Mouse (Mus musculus) intestine, postnatal 0 days (tissue): Measurements from ENCODE around the gene Myl7. TPM values are rescaled to one million over a fixed set of nuclear protein-coding genes. Genes with fewer than 3 reads are reported as not detected.

ENCODE experiments used
- ATAC-seq: fragments of 200-750 bp; cut with Nextera tagmentation; 2 replicates; pipeline ENCODE4 v1.8.0; 2017; ENCODE audit warnings: mild to moderate bottlenecking, moderate TSS enrichment, moderate library complexity
- H3K27ac ChIP-seq: fragments of 300-500 bp; sonication (generic); 2 replicates; pipeline ENCODE4 v1.5.1; 2014; ENCODE audit warnings: mild to moderate bottlenecking, low read depth, low read length, moderate library complexity
- H3K27me3 ChIP-seq: fragments of 300-500 bp; sonication (generic); replicated peaks from 2 replicates; pipeline ENCODE4 v1.6.1; 2014; ENCODE audit warnings: low read length, mixed read lengths; ENCODE audit not compliant: control insufficient read depth, insufficient read depth
- H3K36me3 ChIP-seq: fragments of 300-500 bp; sonication (generic); 2 replicates; pipeline ENCODE4 v1.6.1; 2014; ENCODE audit warnings: mild to moderate bottlenecking, moderate library complexity; ENCODE audit not compliant: control insufficient read depth, insufficient read depth
- H3K4me1 ChIP-seq: fragments of 300-500 bp; sonication (generic); replicated peaks from 2 replicates; pipeline ENCODE4 v1.6.1; 2014; ENCODE audit warnings: antibody characterized with exemption, low read length, mixed read lengths; ENCODE audit not compliant: control insufficient read depth, insufficient read depth
- H3K4me2 ChIP-seq: fragments of 300-500 bp; sonication (generic); replicated peaks from 2 replicates; pipeline ENCODE4 v1.6.1; 2014; ENCODE audit warnings: low read depth, mild to moderate bottlenecking, moderate library complexity
- H3K4me3 ChIP-seq: fragments of 300-500 bp; sonication (generic); 2 replicates; pipeline ENCODE4 v1.5.1; 2014; ENCODE audit warnings: low read depth, low read length
- H3K9ac ChIP-seq: fragments of 300-500 bp; sonication (generic); 2 replicates; pipeline ENCODE4 v1.6.1; 2014; ENCODE audit warnings: mild to moderate bottlenecking, low read depth, low read length
- H3K9me3 ChIP-seq: fragments of 300-500 bp; sonication (generic); 2 replicates; pipeline ENCODE4 v1.6.1; 2016; ENCODE audit warnings: mixed run types; ENCODE audit not compliant: control insufficient read depth
- CTCF ChIP-seq: sonication (generic); IDR thresholded peaks from 2 replicates; pipeline ENCODE4 v1.5.1; 2016; ENCODE audit warnings: low read depth, mild to moderate bottlenecking, control low read depth, antibody characterized with exemption, moderate library complexity
- WGBS: fragments of 180-500 bp; shearing (Covaris S2); extraction: QIAGEN DNeasy Blood & Tissue Kit; methylation state at CpG from one replicate; pipeline ENCODE4 v1.1.7; 2014; 5-methylcytosine and 5-hydroxymethylcytosine counted together
- polyA plus RNA-seq: library from polyadenylated mRNA; unstranded; fragments of >200 nt; fragmentation: Nextera tagmentation; extraction: Ambion mirVana; gene quantifications from 2 replicates; pipeline ENCODE4 v1.2.1, GENCODE M21; 2015

Gene Myl7
- polyA plus RNA-seq, 1 experiment from 2014 or later = 20.9 TPM

DNA sequence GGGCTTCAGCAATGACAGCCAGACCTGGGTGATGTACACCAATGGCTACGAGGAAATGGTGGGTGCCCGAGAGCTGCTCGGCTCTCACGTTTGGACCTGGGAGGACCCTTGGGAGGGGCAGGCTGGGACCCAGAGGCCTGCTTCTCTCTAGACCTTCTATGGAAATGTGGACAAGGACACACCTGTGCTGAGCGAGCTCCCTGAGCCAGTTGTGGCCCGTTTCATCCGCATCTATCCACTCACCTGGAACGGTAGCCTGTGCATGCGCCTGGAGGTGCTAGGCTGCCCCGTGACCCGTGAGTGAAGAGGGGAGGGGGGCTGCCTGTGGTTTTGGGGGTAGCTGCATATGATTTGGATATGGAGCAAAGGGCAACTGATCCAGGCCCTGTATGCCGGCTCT, 30.3 kb downstream of the Myl7 start:
- Histone ChIP-seq H3K27me3 (no peaks in the 10 kb centered on the region), H3K4me2 (no peak overlapping the region), H3K4me1 (no peaks in the 10 kb centered on the region), H3K4me3 (no peak overlapping the region), H3K27ac (no peak overlapping the region), H3K36me3 (peaks cover 34% of the 10 kb centered on the region), H3K9ac (no peak overlapping the region), H3K9me3 (no peaks in the 10 kb centered on the region)
- ATAC-seq = no peak
- TF ChIP-seq CTCF = no peak
- WGBS = 93% methylated on average over 12 of the region's 12 CpGs

GRCm38 (mm10) chr11:5867196-5867595, 31.4 kb downstream of the Myl7 start:
- Histone ChIP-seq H3K27me3 (peaks cover 8% of the 10 kb centered on the region; the same call in 1 of the 2 replicates), H3K9me3 (no peaks in the 10 kb centered on the region), H3K4me2 (no peak overlapping the region), H3K4me3 (no peak overlapping the region), H3K4me1 (no peaks in the 10 kb centered on the region), H3K27ac (no peak overlapping the region), H3K36me3 (peaks cover 23% of the 10 kb centered on the region), H3K9ac (no peak overlapping the region)
- no peak for ATAC-seq
- WGBS = 91% methylated on average over 2 of the region's 2 CpGs
- no peak for TF ChIP-seq CTCF

DNA sequence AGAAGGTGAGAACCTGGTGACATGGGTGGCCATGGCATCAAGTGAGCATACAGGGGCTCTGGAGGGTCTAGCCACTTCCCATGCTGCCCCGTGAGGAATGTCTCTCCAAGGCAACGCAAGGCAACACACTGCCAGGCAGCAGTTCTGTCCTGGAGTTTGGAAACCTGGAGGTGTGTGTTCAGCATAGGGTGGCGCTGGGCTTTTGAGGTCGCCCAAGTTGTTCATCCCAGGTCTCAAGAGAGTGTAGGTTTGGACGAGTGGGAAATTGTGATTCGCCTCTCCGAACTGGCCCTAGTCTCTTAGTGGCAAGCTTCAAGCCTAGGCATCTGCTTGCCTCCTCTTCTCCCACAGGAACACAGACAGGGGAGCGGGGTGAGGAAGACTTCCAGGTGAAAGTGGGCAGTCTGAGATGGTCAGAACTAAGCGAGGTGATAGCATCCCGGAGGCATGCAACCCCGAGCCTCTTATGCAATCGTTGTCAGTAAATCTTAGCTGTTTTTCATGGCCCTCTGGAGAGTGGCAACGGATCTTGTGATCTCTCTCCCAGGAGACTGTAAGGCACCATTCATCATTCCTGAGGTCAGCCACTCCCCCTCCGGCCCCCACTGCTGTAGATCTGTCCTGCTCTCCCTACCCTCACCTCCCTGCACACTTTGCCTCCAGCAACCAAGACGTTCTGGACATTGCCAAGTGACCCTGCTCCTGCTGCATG, 36.0 kb downstream of the Myl7 start:
- peak overlapping the region; percentile 46 for H3K4me3 ChIP-seq
- no peak for TF ChIP-seq CTCF
- H3K4me2 ChIP-seq = peak overlapping the region; percentile 76
- H3K27ac ChIP-seq = no peak overlapping the region
- H3K27me3 ChIP-seq = peaks cover 14% of the 10 kb centered on the region; the same call in 1 of the 2 replicates
- H3K9me3 ChIP-seq = no peaks in the 10 kb centered on the region
- no peaks in the 10 kb centered on the region for H3K4me1 ChIP-seq
- ATAC-seq = no peak
- H3K9ac ChIP-seq = peak overlapping the region; percentile 40; the same call in 1 of the 2 replicates
- 19% methylated on average over 15 of the region's 15 CpGs for WGBS
- no peaks in the 10 kb centered on the region; the same call in 1 of the 2 replicates for H3K36me3 ChIP-seq

DNA sequence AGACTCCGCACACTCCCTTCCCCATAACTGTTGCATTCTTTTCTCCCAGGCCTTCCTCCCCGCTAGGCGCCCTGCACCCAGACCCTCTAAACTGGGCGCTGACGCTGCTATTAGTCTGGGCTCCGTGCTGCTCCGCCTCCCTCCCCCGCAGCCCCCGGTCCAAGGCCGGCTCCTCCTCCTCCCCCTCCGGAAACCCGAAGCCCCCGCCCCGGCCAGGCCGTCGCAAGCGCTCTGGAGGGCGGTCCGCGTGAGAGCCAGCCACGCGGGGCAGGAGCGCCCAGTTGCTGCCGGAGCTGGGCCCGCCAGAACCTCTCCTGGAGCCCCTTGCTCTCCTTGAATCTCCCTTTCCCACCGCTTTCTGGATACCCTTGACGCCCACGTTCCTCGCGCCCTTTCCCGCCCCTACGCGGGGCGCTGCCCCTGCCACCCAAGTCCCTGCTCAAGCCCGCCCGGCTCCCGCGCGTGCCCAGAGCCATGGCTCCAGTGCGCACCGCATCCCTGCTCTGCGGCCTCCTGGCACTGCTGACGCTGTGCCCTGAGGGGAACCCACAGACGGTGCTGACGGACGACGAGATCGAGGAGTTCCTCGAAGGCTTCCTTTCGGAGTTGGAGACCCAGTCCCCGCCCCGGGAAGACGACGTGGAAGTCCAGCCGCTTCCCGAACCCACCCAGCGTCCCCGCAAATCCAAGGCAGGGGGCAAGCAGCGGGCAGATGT, 36.7 kb downstream of the Myl7 start, which contains the start of gene Aebp1:
Gene Aebp1, plus strand, starts transcription at position 270 of the 716 bp plus-strand sequence.
- Histone ChIP-seq H3K36me3 (no peaks in the 10 kb centered on the region; the same call in 1 of the 2 replicates), H3K4me3 (peak within 1 kb of the TSS; percentile 46), H3K9ac (peak within 1 kb of the TSS; percentile 40), H3K9me3 (no peaks in the 10 kb centered on the region), H3K27me3 (peaks cover 14% of the 10 kb centered on the region; the same call in 1 of the 2 replicates), H3K4me1 (no peaks in the 10 kb centered on the region), H3K4me2 (peak within 1 kb of the TSS; percentile 76), H3K27ac (no peak within 1 kb of the TSS)
- 0 out of 2 replicates have a peak, but pooled peaks have one; percentile 1 for TF ChIP-seq CTCF
- 0 out of 2 replicates have a peak, but pooled peaks have one; percentile 22 for ATAC-seq
- WGBS = 2% methylated on average over 55 of the region's 59 CpGs

- Histone ChIP-seq H3K4me2 (no peak overlapping the region), H3K27me3 (peaks cover 14% of the 10 kb centered on the region; the same call in 1 of the 2 replicates), H3K36me3 (no peaks in the 10 kb centered on the region; the same call in 1 of the 2 replicates), H3K9me3 (no peaks in the 10 kb centered on the region), H3K4me3 (no peak overlapping the region), H3K9ac (no peak overlapping the region), H3K27ac (no peak overlapping the region), H3K4me1 (no peaks in the 10 kb centered on the region)
- no peak for ATAC-seq
- 50% methylated on average over 6 of the region's 6 CpGs for WGBS
- TF ChIP-seq CTCF = no peak
Observed at GRCm38 (mm10) chr11:5860639-5861038, 37.9 kb downstream of the Myl7 start.

GRCm38 (mm10) chr11:5859883-5860550, 38.6 kb downstream of the Myl7 start:
- no peak overlapping the region for H3K4me2 ChIP-seq
- H3K9me3 ChIP-seq = no peaks in the 10 kb centered on the region
- no peaks in the 10 kb centered on the region; the same call in 1 of the 2 replicates for H3K36me3 ChIP-seq
- no peak overlapping the region for H3K27ac ChIP-seq
- H3K4me3 ChIP-seq = no peak overlapping the region
- no peak for TF ChIP-seq CTCF
- no peak for ATAC-seq
- H3K9ac ChIP-seq = no peak overlapping the region
- H3K4me1 ChIP-seq = no peaks in the 10 kb centered on the region
- H3K27me3 ChIP-seq = peaks cover 14% of the 10 kb centered on the region; the same call in 1 of the 2 replicates
- 90% methylated on average over 13 of the region's 13 CpGs for WGBS
